Mouse (Mus musculus) MEL (cell line): ENCODE measurements around the gene Tigit. TPM values are rescaled to one million over a fixed set of nuclear protein-coding genes. Genes with fewer than 3 reads are reported as not detected.

Experiments used
- DNase-seq: peaks from one replicate; pipeline ENCODE4 v3.0.0; 2011; ENCODE audit warnings: low read depth, low spot score
- H3K27ac ChIP-seq: 2 replicates; pipeline ENCODE4 v1.5.1; 2012; ENCODE audit warnings: low read depth, mild to moderate bottlenecking, control low read depth, low read length, moderate library complexity; ENCODE audit not compliant: control insufficient read depth
- H3K27me3 ChIP-seq, 2 experiments: fragments of 150-350 bp in 1 of 2; sonication (generic) in 1 of 2; 2 replicates each; pipeline ENCODE4 v1.6.1; 2012; ENCODE audit warnings: low read length in 2 of 2, mild to moderate bottlenecking in 2 of 2, improper control_type of control experiment in 1 of 2, moderate library complexity in 1 of 2; ENCODE audit not compliant: insufficient read depth in 2 of 2, control insufficient read depth in 1 of 2
- H3K36me3 ChIP-seq, 2 experiments: 2 replicates each; pipeline ENCODE4 v1.6.1; 2012 to 2014; ENCODE audit warnings: low read length in 2 of 2, improper control_type of control experiment in 1 of 2, inconsistent platforms in 1 of 2, mild to moderate bottlenecking in 1 of 2; ENCODE audit not compliant: insufficient read depth in 2 of 2, control insufficient read depth in 1 of 2
- H3K4me1 ChIP-seq, 2 experiments: fragments of 150-350 bp in 1 of 2; sonication (generic) in 1 of 2; 2 replicates each; pipeline ENCODE4 v1.6.1; 2012; ENCODE audit warnings: low read length in 2 of 2, improper control_type of control experiment in 1 of 2, mild to moderate bottlenecking in 1 of 2; ENCODE audit not compliant: insufficient read depth in 2 of 2, control insufficient read depth in 1 of 2
- H3K4me3 ChIP-seq, 2 experiments: fragments of 150-350 bp in 1 of 2; sonication (generic) in 1 of 2; 2 replicates each; pipeline ENCODE4 v1.5.1; 2012; ENCODE audit warnings: low read depth in 2 of 2, low read length in 2 of 2, mild to moderate bottlenecking in 2 of 2, moderate library complexity in 2 of 2, control low read depth in 1 of 2, improper control_type of control experiment in 1 of 2; ENCODE audit not compliant: control insufficient read depth in 1 of 2, insufficient read depth in 1 of 2
- H3K79me2 ChIP-seq: 2 replicates; pipeline ENCODE4 v1.6.1; 2012; ENCODE audit warnings: mild to moderate bottlenecking, low read length, moderate library complexity; ENCODE audit not compliant: control insufficient read depth, poor library complexity, insufficient read depth
- H3K9ac ChIP-seq: 2 replicates; pipeline ENCODE4 v1.6.1; 2012; ENCODE audit warnings: low read depth, mild to moderate bottlenecking, control low read depth, low read length, moderate library complexity; ENCODE audit not compliant: control insufficient read depth, poor library complexity, severe bottlenecking
- H3K9me3 ChIP-seq: fragments of 150-350 bp; sonication (generic); replicated peaks from 2 replicates; pipeline ENCODE4 v1.6.1; 2012; ENCODE audit warnings: mild to moderate bottlenecking, low read length, improper control_type of control experiment, moderate library complexity; ENCODE audit not compliant: insufficient read depth
- CHD1 ChIP-seq: IDR thresholded peaks from 2 replicates; pipeline ENCODE4 v1.6.1; 2012; ENCODE audit warnings: low read depth, mild to moderate bottlenecking, inconsistent platforms, low read length, improper control_type of control experiment
- CTCF ChIP-seq, 3 experiments: IDR thresholded peaks in 2 of 3; conservative IDR thresholded peaks in 1 of 3; 2 replicates each; pipeline ENCODE4 v1.5.1; 2011 to 2012; ENCODE audit warnings: low read length in 3 of 3, low read depth in 2 of 3, mild to moderate bottlenecking in 2 of 3, improper control_type of control experiment in 1 of 3, inconsistent platforms in 1 of 3, mixed read lengths in 1 of 3, moderate library complexity in 1 of 3; ENCODE audit not compliant: control insufficient read depth in 1 of 3, insufficient read depth in 1 of 3, poor library complexity in 1 of 3, severe bottlenecking in 1 of 3
- GATA1 ChIP-seq: IDR thresholded peaks from 2 replicates; pipeline ENCODE4 v1.6.1; 2011; ENCODE audit warnings: low read depth, low read length, improper control_type of control experiment
- HCFC1 ChIP-seq: IDR thresholded peaks from 2 replicates; pipeline ENCODE4 v1.6.1; 2012; ENCODE audit warnings: low read depth, mild to moderate bottlenecking, inconsistent platforms, low read length, improper control_type of control experiment, moderate library complexity
- JUND ChIP-seq: IDR thresholded peaks from 2 replicates; pipeline ENCODE4 v1.6.1; 2011; ENCODE audit warnings: low read depth, mild to moderate bottlenecking, improper control_type of control experiment, low read length
- MAFK ChIP-seq: IDR thresholded peaks from 2 replicates; pipeline ENCODE4 v1.6.1; 2011; ENCODE audit warnings: low read depth, mild to moderate bottlenecking, low read length, improper control_type of control experiment, borderline replicate concordance
- MAZ ChIP-seq: IDR thresholded peaks from 2 replicates; pipeline ENCODE4 v1.6.1; 2012; ENCODE audit warnings: low read depth, mild to moderate bottlenecking, inconsistent platforms, low read length, improper control_type of control experiment
- MEF2A ChIP-seq: IDR thresholded peaks from 2 replicates; pipeline ENCODE4 v1.6.1; 2014; ENCODE audit warnings: low read depth, mild to moderate bottlenecking, inconsistent platforms, low read length, improper control_type of control experiment; ENCODE audit not compliant: poor library complexity, insufficient replicate concordance, severe bottlenecking; ENCODE audit errors: extremely low read depth
- MXI1 ChIP-seq: IDR thresholded peaks from 2 replicates; pipeline ENCODE4 v1.6.1; 2011; ENCODE audit warnings: mild to moderate bottlenecking, low read depth, low read length, improper control_type of control experiment
- MYC ChIP-seq: IDR thresholded peaks from 2 replicates; pipeline ENCODE4 v1.6.1; 2011; ENCODE audit warnings: low read depth, mild to moderate bottlenecking, low read length, improper control_type of control experiment, moderate library complexity
- POLR2A ChIP-seq, 2 experiments: IDR thresholded peaks; 2 replicates each; pipeline ENCODE4 v1.6.1; 2011 to 2012; ENCODE audit warnings: low read length in 2 of 2, mild to moderate bottlenecking in 2 of 2, control low read depth in 1 of 2, improper control_type of control experiment in 1 of 2, low read depth in 1 of 2, moderate library complexity in 1 of 2; ENCODE audit not compliant: control insufficient read depth in 1 of 2, insufficient read depth in 1 of 2, poor library complexity in 1 of 2
- RAD21 ChIP-seq: IDR thresholded peaks from 2 replicates; pipeline ENCODE4 v1.6.1; 2011; ENCODE audit warnings: mild to moderate bottlenecking, low read depth, low read length, improper control_type of control experiment
- RCOR1 ChIP-seq: IDR thresholded peaks from 2 replicates; pipeline ENCODE4 v1.6.1; 2012; ENCODE audit warnings: low read depth, mild to moderate bottlenecking, inconsistent platforms, low read length, improper control_type of control experiment
- USF1 ChIP-seq: IDR thresholded peaks from 2 replicates; pipeline ENCODE4 v1.6.1; 2014; ENCODE audit warnings: low read depth, mild to moderate bottlenecking, inconsistent platforms, low read length, improper control_type of control experiment, moderate library complexity
- ZKSCAN1 ChIP-seq: IDR thresholded peaks from 2 replicates; pipeline ENCODE4 v1.6.1; 2012; ENCODE audit warnings: low read depth, mild to moderate bottlenecking, inconsistent platforms, low read length, improper control_type of control experiment, moderate library complexity
- ZMIZ1 ChIP-seq: IDR thresholded peaks from 2 replicates; pipeline ENCODE4 v1.6.1; 2012; ENCODE audit warnings: low read depth, mild to moderate bottlenecking, inconsistent platforms, low read length, improper control_type of control experiment, moderate library complexity
- polyA plus RNA-seq, 2 experiments: library from polyadenylated mRNA; stranded (reverse) in 1 of 2; unstranded in 1 of 2; fragments of >175 nt in 1 of 2; fragments of >200 nt in 1 of 2; gene quantifications; 2 replicates each; pipeline versions ENCODE4 v1.2.1 to v1.2.4; 2012; ENCODE audit warnings: low replicate concordance in 2 of 2, low read depth in 1 of 2; ENCODE audit not compliant: insufficient read length in 2 of 2, insufficient read depth in 1 of 2, missing spikeins in 1 of 2
- total RNA-seq: library from RNA; depleted of rRNA; stranded (reverse); fragments of 300-350 nt; gene quantifications from 2 replicates; pipeline ENCODE4 v1.2.3, GENCODE M21; 2012; rRNA removed

Tigit gene
- total and polyA plus RNA-seq, 3 experiments: 0.39 to 7.5 TPM; not detected in 1

GRCm38 (mm10) chr16:43599707-43600106 lies 64.2 kb downstream of the Tigit start:
- no peaks in the 10 kb centered on the region for H3K9me3 ChIP-seq
- H3K9ac ChIP-seq: no peak overlapping the region
- no peaks in the 10 kb centered on the region for H3K36me3 ChIP-seq
- no peak for DNase-seq
- no peaks in the 10 kb centered on the region for H3K79me2 ChIP-seq
- no peak for TF ChIP-seq CTCF (IDR thresholded peaks at IDR 0.05 in 2 of 3, conservative IDR thresholded peaks at IDR 0.05 in 1 of 3; ENCODE audit: control insufficient read depth in 1 of 3, insufficient read depth in 1 of 3, low read depth in 2 of 3, low read length in 3 of 3, poor library complexity in 1 of 3, severe bottlenecking in 1 of 3)
- TF ChIP-seq MEF2A: no peak
- no peak for TF ChIP-seq RAD21
- TF ChIP-seq POLR2A (IDR thresholded peaks at IDR 0.05; ENCODE audit: control insufficient read depth in 1 of 2, insufficient read depth in 1 of 2, low read depth in 1 of 2, low read length in 2 of 2, poor library complexity in 1 of 2): no peak
- TF ChIP-seq JUND: no peak
- TF ChIP-seq ZMIZ1: no peak
- no peak for TF ChIP-seq USF1
- TF ChIP-seq MAFK: no peak
- no peak for TF ChIP-seq CHD1
- no peak for TF ChIP-seq MYC
- TF ChIP-seq RCOR1: no peak
- TF ChIP-seq MXI1: no peak
- no peak for TF ChIP-seq MAZ
- TF ChIP-seq ZKSCAN1: no peak
- TF ChIP-seq HCFC1: no peak
- no peak for TF ChIP-seq GATA1
- no peak overlapping the region for H3K27ac ChIP-seq
- no peaks in the 10 kb centered on the region for H3K4me1 ChIP-seq
- peaks cover 2 to 4% of the 10 kb centered on the region in 2 experiments; a peak in 3 of 4 replicates for H3K27me3 ChIP-seq
- H3K4me3 ChIP-seq: no peak overlapping the region

Other genes starting within 250 kb of the Tigit start
- not detected in 2 replicates for gene Drd3, start 89.9 kb upstream of the Tigit start, total RNA-seq
- gene Drd3, start 89.9 kb upstream of the Tigit start, polyA plus RNA-seq: not detected
- gene Ccdc191, start 225.7 kb upstream of the Tigit start, total RNA-seq: 5.1 and 7.2 TPM in 2 replicates
- 1 to 10 TPM in 1 of 2 experiments, not detected in 1; 7.0 TPM for gene Ccdc191, start 225.7 kb upstream of the Tigit start, polyA plus RNA-seq